Mouse (Mus musculus): Measurements from ENCODE around the gene Syngr4.

DNA sequence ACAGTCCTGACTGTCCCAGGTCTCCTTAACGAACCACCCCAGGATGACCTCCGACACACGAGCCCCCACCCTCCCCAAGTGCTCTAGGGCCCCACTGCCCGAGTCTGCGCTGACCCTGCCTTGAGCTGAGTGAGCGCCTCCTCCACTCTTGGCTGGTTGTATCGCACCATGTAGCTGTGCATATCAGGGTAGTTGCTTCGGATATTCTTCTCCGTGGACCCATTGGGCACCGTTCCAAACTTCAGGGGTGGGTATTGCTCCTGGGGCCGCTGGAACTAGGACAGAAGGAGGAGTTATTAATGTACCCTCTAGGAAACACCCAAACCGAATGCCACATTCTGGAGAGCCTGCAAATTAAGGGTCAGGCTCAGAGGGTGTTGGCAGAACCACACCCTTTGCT, 43.4 kb downstream of the Syngr4 start:
- no peak for TF ChIP-seq POLR2A (IDR thresholded peaks at IDR 0.05; ENCODE audit: control insufficient read depth, low read depth, low read length)
- TF ChIP-seq CTCF (IDR thresholded peaks at IDR 0.05; ENCODE audit: control insufficient read depth, insufficient read depth, insufficient replicate concordance, low read depth, low read length), result no peak
